Mouse (Mus musculus): ENCODE data around the gene Fut8.

Fut8 gene

DNA sequence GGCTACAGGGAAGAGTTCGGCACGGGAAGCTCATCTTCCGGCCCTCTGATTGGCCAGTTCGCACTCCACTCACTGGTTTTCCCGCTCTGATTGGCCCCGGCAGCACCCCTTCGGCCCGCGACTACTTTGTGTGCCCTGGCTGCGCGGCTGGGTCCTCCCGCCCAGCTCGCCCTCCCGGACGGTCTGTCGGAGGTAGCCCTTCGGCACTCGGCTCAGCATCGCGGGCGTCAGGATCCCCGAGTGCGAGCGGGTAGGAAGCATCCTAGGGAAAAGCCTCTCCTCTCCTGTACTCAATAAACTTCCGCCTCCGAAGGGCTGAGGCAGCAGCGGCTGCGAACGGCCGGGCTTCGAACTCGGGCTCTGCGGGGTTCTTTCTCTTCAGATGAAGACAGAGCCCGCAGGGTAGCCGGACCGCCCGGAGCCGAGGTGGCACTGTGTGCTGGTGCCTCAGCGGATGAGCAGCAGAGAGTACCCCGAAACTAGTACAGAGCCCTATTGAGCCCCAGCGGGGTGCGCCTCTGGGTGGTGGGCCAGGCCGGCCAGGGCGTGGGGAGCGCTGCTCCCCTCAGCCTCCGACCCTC is at the start of gene Fut8:
Gene Fut8 (plus strand): TSS at position 176 of the 581 bp plus-strand sequence.
- DNase-seq = peak; percentile 85 to 88

DNA sequence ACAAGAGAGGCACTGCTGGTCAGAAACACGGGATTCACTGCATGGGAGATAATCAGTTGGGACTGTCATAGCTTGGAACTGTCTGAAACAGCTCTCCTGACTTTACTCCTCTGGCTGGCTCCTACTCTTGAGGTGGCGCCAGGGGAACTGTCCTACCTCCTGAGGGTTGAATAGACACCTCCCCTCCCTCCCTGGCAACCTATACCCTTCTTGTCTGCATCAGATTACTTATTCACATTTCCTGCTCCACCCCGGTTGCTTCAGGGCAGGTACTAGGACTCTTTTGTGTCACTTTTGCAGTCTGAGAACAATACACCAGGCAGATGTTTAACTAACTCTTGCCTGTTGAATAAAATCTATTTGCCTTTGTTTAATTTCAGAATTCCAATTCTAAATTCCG is 48.8 kb upstream of the Fut8 start:
- DNase-seq = peak in 1 of 2 experiments; percentile 39

DNA sequence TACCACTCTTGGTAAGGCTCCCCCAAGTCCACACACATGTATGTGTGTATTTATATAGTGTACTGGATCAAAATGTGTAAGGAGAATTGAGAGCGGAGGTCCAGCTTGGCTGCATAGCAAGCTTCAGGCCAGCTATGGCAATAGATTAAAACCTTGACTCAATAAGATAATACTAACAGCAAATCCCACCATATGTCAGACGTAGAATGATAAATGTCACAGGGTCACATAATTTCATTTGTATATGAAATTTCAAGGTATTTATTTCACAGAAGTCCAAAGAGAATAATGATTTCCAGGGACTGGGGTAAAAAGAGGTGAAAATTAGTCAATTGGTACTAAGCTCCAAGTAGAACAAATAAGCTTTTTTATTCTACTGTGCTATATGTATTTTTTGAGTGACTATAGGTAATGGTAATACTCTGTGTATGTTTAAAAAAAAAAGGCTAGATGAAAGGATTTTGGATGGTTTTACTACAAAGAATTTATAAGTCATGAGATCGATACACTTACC is 47.9 kb upstream of the Fut8 start:
- no peak for DNase-seq

DNA sequence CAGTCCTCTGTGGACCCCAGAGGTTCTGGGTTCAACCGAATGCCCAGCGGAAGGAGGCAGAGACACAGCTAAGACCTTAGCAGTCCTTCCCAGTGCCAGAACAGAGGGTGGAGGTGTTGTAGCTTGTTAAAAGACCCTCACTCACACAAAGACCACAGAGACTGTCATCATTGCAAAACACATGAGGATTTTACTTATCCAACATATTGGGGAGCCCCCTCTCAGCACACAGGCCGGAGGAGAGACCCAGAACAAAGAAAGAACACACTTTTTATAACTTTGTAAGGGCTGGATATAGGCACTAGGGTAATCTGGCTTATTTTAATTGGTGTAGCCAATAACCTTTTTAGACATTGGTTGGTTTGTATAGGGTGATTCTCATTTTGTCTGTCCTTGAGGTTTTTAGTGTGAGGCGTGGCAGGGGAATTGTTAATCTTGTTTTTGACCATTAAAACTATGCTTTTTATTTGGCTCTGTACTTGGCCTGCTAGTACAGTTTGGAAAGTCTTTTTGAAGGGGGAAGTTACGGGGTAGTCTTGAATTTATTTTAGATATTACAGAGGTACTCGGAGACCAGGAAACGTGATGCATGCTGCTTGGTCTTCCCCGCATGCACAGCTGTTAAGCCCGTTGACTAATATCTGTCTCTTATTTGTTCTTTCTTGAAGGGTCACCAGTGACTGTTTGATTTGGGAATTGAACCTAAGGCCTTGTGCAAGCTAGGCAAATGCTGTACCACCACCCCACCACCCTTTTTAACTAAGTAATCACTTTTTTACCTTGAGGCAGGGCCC is 46.2 kb upstream of the Fut8 start:
- DNase-seq = no peak

DNA sequence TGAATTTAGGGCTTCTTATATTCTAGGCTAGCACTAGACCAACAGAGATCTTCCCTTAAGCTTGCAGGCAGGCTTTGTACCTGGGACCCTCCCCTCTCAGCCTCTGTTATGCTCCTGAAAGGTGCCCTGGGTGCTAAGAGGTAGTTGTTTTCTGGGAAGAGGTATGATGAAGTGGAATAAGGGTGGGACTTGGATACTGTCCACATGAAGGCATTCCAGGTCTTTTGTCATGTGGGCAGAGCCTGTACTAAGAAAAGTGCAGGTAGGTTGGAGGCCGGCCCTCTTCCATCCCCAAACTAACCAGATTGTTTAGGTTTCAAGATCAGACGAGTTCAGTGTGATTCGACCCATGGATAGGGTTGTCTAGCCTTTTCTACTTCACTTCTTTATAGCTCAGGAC is 45.2 kb upstream of the Fut8 start:
- DNase-seq = no peak

DNA sequence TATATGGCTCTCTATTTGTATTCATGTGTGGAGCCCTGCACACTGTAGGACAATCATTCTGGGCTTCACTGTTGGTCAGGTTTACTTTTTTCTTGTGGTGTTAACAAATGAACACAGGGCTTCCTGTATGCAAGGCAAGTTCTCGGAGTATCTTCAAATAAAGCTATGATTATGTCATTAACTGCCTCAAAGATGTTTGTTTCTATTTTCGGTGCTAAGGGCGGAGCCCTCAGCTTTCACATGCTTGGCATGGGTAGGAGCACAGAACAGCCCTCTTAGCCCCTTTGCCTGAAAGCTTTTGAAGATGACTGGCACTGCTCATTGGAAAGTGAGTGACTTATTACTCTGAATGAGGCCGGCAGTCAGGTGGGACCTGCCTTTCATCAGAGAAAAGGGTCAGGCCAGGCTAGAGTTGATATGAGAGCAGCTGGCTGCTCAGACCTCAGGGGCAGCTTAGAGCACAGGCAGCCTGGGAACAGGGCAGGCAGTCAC is 44.7 kb upstream of the Fut8 start:
- peak in 1 of 2 experiments; percentile 41 for DNase-seq

DNA sequence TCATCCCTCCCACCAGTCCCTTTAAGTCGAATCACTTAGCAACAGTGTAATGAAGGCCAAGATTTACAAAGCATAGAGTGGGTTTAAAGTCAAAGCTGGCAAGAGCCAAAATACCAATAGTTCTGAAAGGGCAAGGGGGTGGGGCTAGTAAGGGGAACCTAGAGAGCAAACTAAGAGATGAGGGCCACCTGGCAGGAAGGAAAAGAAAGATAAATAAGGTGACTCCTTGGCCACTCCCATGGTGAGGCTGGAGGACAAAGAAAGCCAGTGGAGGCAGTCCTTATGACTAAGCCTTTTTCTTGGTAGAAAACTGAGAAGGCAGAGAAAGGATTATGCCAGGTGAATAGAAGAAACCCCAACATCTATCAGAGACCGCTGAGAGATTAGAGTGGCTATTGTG is 42.9 kb upstream of the Fut8 start:
- no peak for DNase-seq

DNA sequence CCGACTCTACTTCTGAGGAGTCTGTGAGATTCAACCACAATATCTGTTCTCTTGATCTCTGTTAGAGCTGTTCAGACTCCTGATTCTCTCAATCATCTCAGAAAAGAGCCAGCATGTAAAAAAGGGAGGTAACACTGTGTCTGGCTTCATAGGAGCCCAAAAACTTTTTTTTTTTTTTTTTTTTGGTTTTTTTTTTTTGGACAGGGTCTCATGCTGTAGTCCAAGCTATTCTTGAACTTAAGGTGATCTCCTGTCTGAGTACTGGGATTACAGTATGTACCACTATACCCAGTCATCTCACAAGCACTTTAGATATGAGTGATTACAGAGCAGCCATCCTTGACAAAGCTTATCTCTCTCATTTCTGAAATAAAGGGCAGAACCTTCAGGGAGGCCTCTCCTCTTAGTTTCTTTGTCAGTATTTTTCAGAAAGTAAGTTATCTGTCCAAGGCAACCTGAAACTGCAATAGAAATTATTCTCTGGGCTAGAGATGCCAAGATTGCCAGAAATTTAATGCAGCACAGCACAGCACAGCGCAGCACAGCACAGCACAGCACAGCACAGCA is 41.3 kb upstream of the Fut8 start:
- no peak for DNase-seq

DNA sequence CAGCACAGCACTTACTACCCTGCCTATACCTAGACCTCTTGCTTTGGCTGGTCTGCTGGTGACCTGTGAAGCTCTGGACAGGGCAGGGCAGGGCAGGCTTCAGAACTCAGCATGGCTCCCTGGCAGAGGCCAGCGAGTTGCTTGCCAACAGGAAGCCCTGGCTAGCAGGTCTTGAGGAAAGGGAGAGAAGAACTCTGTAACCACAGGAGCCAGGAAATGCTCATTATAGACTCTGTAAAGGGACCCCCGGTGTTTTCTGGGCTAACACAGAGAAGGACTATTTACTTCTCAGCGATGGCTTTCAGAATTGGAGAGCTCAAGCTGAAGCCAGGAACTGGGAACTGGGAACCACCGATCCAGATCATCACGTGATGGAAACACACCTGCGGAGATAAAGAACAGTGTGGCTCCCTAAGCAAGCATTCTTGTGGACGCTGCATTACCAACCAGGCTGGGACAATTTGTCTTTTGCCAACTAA is 40.8 kb upstream of the Fut8 start:
- peak; percentile 24 to 27 for DNase-seq

DNA sequence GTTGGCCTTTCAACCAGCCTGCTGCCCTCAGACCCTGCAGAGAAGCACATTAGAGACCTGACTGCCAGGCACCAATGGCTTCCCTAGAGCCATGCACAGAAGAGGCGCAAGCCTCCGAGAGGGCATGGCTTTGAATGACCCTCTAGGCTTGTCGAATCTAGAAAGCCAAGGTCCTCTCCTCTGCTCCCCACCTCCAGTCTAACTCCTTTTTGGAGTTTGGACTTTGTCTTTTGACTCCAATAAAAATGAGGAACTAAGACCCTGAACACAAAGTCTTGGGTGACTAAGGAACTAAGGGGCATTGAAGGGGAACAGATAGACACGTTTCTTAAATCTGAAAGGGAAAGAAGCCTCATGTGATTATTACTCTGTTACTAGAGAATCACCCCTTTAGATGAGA is 39.7 kb upstream of the Fut8 start:
- DNase-seq = no peak

DNA sequence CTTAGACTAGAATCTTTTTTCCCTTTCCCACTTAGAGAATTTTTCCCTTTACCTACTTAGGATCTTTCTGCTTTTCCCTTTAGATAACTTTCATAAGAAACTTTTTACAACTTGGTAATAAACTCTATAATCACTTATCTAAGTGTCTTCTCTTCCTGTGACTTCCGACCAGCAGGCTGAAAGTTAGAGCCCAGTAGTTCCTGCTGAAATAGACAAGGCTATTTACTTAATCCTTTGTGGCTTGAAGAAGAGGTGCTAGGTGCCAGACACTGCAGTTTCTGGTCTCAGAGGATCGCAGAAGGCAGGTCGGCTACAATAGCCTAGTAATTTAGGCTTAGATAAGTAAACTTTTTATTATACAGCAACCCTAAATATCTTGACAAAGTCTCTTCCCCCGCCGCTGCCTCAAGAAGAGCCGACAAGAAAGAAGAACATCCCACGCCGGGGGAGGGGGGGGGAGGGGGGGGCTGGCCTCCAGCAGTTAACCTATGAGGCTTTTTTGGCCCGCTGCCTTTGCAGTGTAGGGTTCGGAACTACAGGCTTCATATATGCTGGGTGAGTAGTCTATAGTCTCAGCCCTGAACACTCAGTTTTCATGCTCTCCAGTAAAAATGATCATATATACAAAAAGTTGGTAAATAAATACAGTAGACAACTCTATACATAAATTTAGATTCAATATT is 36.3 kb upstream of the Fut8 start:
- no peak for DNase-seq

DNA sequence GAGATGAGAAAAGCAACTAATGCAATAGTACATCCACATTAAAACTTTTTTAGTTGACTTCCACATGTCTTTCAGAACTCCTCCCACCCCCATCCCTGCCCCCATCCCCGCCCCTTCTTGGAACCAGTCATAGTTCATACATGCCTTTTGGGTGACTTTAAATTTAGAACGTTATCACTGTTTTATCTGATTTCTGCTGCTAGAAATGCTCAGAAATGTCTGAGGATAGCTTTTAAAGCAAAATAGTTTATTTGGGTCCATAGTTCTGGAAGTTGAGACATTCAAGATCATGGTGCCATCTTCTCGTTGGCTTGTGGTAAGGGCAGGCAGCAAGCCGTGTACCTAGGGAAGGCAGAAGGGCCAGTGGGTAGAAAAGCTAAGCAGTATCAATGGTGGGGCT is 34.8 kb upstream of the Fut8 start:
- no peak for DNase-seq

DNA sequence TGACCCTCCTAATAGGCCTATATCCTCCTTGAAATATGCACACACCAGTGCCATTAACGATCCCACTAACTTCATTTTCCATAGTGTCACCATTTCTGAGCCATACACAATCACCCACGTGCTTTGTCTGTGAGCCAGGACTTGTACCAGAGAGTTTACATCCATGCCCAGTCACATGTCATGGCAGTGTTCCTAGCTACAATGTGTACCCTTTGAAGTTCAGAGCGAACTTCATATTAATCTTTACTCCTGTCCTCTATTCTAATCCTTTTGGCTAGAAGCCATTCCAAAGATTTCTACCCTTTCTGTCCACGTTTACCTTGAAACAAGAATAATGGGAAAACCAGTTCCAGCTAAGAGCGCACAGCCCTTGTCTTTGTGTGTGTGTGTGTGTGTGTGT is 31.1 kb upstream of the Fut8 start:
- no peak for DNase-seq

DNA sequence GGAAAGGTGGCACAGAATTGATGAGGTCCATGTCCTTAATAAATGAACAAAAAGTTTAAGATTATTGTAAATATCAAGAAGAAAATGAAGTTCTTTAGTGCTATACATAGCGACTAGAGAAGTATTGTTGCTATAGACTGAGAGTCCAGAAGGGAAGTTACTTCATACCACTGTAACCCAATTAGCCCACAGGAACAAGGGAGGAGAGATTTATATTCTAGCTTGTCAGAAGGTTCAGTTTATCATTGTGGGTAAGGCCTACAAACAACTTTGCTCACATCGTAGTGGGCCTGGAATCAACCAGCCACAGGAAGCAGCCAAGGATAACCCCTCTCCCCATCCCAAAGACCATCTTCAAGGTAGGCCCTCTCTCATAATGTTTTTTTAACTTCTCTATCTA is 29.9 kb upstream of the Fut8 start:
- DNase-seq = no peak

DNA sequence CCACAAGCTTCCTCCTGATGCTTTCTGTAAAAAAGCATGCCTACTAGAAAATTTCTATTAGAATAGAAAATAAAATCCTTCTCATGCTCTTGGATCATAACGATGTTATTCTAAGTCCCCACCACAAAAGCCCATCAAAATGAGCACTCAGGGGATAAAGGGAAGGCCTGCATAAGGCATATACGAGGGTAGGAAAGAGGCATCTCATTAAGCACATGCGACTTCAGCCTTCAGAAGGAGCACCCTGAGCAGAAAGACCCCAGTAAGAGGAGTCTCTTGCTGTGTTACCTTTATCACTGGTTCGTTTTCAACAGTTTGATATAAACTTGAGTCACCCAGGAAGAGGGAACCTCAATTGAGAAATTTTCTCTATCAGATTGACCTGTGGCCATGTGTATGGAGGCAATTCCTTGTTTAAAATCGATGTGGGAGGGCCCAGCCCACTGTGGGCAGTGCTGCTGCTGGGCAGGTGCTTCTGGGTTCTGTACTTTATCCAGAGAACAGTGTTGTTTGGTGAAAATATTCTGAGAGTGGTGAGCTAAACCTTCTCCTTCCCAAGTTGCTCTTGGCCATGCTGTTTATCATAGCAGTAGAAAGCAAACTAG is 29.2 kb upstream of the Fut8 start:
- no peak for DNase-seq

DNA sequence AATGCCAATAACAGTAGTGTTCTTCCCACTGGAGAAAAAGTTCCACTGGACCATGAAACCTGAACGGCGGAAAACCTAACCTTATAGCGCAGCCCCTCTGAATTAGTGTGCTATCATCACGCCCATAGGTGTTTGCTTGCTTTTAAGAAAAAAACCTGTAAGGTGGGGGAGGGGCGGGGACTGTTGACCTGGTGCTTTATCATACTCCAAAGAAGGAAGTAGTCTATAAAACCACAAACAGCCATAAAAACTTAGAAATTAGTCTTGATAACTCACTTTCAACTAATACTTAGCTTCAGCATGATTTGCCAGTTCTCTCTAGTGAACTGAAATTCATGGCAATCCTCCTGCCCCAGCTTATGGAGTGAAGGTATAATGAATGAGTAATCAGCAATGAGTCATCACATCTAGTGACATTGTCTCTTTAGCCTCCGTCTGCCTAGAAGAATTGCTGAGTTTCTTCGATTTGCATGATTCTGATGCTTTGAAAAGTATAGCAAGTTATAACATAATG is 26.2 kb upstream of the Fut8 start:
- DNase-seq = no peak

DNA sequence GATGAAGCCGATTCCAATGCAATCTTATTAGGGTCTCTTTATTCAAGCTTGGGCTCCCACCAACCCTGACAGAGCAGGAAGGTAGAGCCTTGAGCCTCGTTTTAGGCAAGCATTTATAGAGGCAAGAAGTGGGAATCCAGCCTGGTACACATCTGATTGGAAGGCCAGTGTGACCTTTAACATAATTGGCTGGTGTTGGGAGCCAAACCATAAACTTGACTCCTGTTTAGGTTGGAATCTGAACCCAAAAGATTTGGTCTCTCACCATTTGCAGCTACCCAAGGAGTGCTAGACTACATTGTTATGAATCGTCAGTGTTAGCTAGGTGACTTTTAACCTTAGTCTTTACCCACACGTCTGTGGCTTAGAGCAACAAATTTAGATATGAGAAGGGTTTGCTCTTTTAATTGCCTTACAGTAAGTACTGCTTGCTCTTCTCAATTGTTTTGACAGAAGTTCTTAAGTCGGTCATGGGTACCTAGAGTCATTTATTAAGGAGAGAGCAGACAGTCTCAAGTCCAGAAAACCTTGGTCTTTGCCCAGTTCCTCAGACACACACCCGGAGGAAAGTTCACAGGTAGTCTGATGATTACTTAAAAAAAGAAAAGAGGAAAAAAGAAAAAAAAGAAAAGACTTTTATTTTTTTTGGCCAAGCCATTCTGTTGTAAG is 23.9 kb upstream of the Fut8 start:
- DNase-seq = no peak

DNA sequence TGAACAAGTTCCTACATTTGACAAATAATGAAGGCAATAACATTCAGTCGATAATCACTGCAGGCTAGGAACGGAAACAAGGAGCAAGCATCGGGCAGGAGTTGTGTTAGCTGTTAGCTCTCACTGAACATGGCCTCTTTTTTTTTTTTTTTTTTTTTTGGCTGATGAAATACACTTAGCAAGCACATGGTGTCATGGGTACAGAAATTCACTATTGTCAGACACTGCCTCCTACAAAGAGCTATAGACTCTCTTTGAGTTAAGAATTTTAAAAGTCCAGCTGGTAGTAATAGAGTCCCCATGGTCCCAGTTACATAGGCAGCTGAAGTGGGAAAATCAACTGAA is 23.4 kb upstream of the Fut8 start:
- no peak for DNase-seq

DNA sequence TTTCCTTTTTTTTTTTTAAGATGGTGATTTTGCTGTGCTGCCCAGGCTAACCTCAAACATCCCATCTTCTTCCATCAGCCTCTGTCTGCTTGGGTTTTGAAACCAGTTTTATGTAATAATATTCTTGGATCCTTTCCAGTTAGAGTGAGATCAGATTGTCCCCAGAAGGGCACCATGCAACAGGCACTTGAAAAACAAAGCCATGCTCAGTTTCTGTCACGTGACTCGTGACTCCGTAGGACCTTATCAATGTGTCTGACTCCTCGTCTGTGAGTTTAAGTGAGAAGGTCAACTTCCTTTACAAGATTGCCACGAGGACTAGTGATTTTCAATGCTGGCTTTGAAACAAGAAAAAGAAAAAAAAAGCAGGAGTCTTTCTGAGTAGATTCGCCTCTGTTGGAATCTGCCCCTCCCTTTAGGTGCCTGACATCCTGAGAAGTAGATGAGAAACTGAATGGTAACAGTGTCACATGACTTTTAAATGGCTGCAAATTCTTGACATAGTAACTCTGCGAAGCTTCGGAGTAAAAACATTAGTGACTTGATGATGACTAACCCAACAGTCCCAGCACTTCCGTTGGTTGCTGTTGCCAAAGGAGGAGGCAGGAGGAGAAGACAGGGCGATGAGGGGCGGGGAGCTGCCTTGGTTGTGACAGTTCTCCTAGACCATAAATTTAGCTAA is 21.3 kb upstream of the Fut8 start:
- DNase-seq = no peak

DNA sequence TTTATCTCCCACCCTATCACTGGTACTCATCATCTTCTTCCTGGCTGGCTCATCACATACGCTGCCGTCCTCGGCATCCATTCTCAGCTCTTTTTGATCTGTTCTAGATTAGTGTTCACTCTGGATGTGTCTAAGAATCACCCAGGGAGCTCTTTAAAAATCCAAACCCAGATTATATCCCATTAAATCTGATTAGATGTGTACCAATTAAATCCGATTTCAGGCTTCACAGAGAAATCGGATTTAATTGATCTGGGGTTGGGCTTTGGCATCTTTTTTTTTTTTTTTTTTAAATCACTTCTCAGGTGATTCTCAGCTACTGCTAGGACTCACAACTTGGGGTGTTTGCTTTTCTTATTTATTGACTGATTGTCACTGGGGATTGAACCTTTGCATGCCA is 17.3 kb upstream of the Fut8 start:
- DNase-seq = no peak

DNA sequence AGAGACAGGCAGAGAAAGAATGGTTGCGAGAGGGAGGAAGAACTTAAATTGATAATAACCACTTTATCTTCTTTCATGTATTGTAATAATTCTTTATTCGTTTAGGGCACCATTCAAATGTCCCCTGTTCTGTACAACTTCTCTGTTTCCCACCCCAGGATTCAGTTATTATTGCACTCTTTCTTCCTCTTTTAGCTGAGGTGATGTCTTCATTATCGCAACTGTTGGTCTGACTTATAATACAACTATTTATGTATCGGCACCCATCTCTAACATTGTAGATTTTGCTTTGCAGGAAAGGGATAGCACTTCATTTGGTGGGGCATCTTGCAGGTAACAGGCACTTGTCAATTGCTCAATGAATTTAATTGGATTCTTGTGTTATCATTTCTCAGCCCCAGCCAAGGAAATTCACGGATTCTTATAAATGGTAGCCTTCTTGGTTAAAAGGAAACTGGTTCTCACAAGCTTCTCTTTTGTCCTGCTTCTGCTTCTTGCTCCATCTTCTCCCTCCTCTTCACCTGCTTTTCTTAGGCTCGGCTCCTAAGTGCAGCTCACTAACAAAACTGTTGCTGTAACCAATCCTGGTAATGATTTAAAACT is 15.6 kb upstream of the Fut8 start:
- DNase-seq = no peak
